Mouse (Mus musculus): ENCODE data around the gene Faf1.
A peak's percentile ranks its signal among the peaks of the same experiment; 100 is the strongest.
"Not testable (repeated sequence)": the region's sequence is repeated elsewhere in the genome, so short reads cannot be mapped to it uniquely, and the experiment has no call there.

The Faf1 gene

GRCm38 (mm10) chr4:109667518-109667917 is 8.9 kb upstream of the Faf1 start:
- H3K9me3 ChIP-seq (ENCODE audit: low read length), result peaks cover 17% of the 10 kb centered on the region
- H3K36me3 ChIP-seq (ENCODE audit: insufficient read depth, low read length), result no peaks in the 10 kb centered on the region
- H3K27me3 ChIP-seq (ENCODE audit: insufficient read depth, low read length), result peaks cover 35% of the 10 kb centered on the region
- H3K4me3 ChIP-seq (replicated peaks; ENCODE audit: low read length), result no peak overlapping the region
- no peak for TF ChIP-seq CTCF (conservative IDR thresholded peaks at IDR 0.05; ENCODE audit: low read length)
- TF ChIP-seq POU5F1 (IDR thresholded peaks at IDR 0.05; ENCODE audit: borderline replicate concordance, low read length), result no peak
- no peak for TF ChIP-seq NANOG (IDR thresholded peaks at IDR 0.05; ENCODE audit: borderline replicate concordance, low read length)
- H3K4me1 ChIP-seq (replicated peaks; ENCODE audit: low read depth, low read length), result peaks cover 8% of the 10 kb centered on the region; the same call in 1 of the 2 replicates

DNA sequence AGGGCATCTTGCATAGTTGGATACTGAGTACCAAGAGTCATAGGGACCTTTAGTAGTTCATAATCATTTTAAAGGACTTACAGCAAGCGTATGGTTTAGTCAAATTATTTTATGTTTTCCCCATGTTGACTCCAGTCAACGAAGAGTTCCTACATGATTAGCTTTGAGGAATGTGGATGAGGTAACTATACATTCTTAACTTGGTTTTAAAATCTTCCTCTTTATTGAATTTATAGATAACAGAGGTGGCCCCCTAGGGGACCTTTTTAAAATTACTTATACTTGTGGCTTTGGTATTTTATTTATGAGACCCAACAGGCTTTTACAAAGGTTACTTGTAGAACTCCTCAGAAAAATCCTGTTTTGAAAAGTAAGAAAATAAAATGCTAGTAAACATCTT is 6.2 kb upstream of the Faf1 start:
- no peaks in the 10 kb centered on the region for H3K36me3 ChIP-seq (ENCODE audit: insufficient read depth, low read length)
- H3K4me3 ChIP-seq (replicated peaks; ENCODE audit: low read length), result no peak overlapping the region
- TF ChIP-seq NANOG (IDR thresholded peaks at IDR 0.05; ENCODE audit: borderline replicate concordance, low read length), result no peak
- TF ChIP-seq POU5F1 (IDR thresholded peaks at IDR 0.05; ENCODE audit: borderline replicate concordance, low read length), result no peak
- TF ChIP-seq CTCF (conservative IDR thresholded peaks at IDR 0.05; ENCODE audit: low read length), result no peak; the same call in 1 of the 2 replicates
- peaks cover 13% of the 10 kb centered on the region for H3K4me1 ChIP-seq (replicated peaks; ENCODE audit: low read depth, low read length)
- H3K9me3 ChIP-seq (ENCODE audit: low read length), result peaks cover under 1% of the 10 kb centered on the region; the same call in 1 of the 2 replicates
- peaks cover 18% of the 10 kb centered on the region for H3K27me3 ChIP-seq (ENCODE audit: insufficient read depth, low read length)

DNA sequence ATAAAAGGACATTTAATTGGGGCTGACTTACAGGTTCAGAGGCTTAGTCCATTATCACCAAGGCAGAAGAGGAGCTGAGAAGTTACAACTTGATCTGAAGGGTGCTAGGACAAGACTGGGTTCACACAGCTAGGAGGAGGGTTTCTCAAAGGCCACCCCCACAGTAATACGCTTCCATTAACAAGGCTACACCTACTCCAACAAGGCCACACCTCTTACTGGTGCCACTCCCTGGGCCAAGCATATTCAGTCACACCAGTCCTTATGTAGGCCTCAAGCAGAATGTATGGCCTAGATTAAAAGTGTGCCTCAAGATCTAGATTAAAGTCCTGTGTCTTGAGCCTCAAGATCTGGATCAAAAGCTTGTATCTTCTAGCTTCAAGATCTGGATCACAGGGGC is 4.4 kb upstream of the Faf1 start:
- Histone ChIP-seq H3K9me3 (ENCODE audit: low read length) (no peaks in the 10 kb centered on the region), H3K4me3 (replicated peaks; ENCODE audit: low read length) (no peak overlapping the region), H3K27me3 (ENCODE audit: insufficient read depth, low read length) (peaks cover 6% of the 10 kb centered on the region; the same call in 1 of the 2 replicates), H3K36me3 (ENCODE audit: insufficient read depth, low read length) (no peaks in the 10 kb centered on the region), H3K4me1 (replicated peaks; ENCODE audit: low read depth, low read length) (peaks cover 17% of the 10 kb centered on the region)
- no peak for TF ChIP-seq CTCF (conservative IDR thresholded peaks at IDR 0.05; ENCODE audit: low read length)
- TF ChIP-seq NANOG (IDR thresholded peaks at IDR 0.05; ENCODE audit: borderline replicate concordance, low read length), result no peak
- TF ChIP-seq POU5F1 (IDR thresholded peaks at IDR 0.05; ENCODE audit: borderline replicate concordance, low read length), result no peak

DNA sequence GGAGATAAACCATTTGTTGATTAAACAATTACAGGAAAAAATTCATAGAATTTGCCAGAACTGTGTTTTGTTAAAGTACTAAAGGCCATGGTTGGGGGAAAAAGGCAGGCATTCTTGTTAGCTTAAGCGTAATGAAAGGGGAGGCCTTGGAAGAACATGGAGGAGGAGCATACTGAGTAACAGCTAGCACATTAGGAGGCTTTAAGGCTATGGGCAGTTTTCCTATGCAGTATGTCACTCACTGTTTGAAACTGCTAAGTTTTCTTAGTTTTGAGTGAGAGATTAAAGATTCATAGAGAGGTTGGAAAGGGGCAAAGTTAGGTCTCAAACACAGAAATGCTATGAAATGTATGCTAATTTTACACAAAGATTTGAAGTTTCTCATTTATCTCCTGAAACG is 2.3 kb upstream of the Faf1 start:
- Histone ChIP-seq H3K36me3 (ENCODE audit: insufficient read depth, low read length) (no peaks in the 10 kb centered on the region), H3K27me3 (ENCODE audit: insufficient read depth, low read length) (no peaks in the 10 kb centered on the region), H3K9me3 (ENCODE audit: low read length) (no peaks in the 10 kb centered on the region), H3K4me3 (replicated peaks; ENCODE audit: low read length) (no peak overlapping the region), H3K4me1 (replicated peaks; ENCODE audit: low read depth, low read length) (peaks cover 30% of the 10 kb centered on the region)
- TF ChIP-seq POU5F1 (IDR thresholded peaks at IDR 0.05; ENCODE audit: borderline replicate concordance, low read length), result no peak
- no peak for TF ChIP-seq CTCF (conservative IDR thresholded peaks at IDR 0.05; ENCODE audit: low read length)
- no peak for TF ChIP-seq NANOG (IDR thresholded peaks at IDR 0.05; ENCODE audit: borderline replicate concordance, low read length)

- Histone ChIP-seq H3K4me1 (replicated peaks; ENCODE audit: low read depth, low read length) (peaks cover 54% of the 10 kb centered on the region), H3K9me3 (ENCODE audit: low read length) (no peaks in the 10 kb centered on the region), H3K4me3 (replicated peaks; ENCODE audit: low read length) (peak overlapping the region; percentile 95), H3K27me3 (ENCODE audit: insufficient read depth, low read length) (no peaks in the 10 kb centered on the region), H3K36me3 (ENCODE audit: insufficient read depth, low read length) (no peaks in the 10 kb centered on the region)
- TF ChIP-seq POU5F1 (IDR thresholded peaks at IDR 0.05; ENCODE audit: borderline replicate concordance, low read length) (no peak), NANOG (IDR thresholded peaks at IDR 0.05; ENCODE audit: borderline replicate concordance, low read length) (no peak), CTCF (conservative IDR thresholded peaks at IDR 0.05; ENCODE audit: low read length) (no peak)
Observed at GRCm38 (mm10) chr4:109677221-109677620, 833 bp downstream of the Faf1 start.

DNA sequence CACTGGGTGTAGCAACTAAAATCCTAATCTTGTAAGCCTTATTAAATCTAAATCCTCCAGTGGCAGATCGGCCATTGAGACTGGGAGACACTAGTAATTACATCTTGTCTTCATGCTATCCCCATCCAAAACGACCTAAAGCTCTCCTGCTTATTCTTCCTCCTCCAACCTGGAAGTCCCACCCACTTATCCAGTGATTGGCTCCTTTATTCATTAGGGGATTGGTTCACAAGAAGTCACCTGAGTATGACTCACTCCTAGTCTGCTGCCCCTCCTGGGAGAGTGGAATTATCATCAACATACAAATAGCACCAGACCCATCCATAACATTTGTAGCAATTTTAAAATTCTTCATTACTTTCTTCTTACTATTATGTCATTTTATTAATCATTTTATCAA is 7.2 kb downstream of the Faf1 start:
- Histone ChIP-seq H3K4me3 (replicated peaks; ENCODE audit: low read length) (peak overlapping the region; percentile 49), H3K36me3 (ENCODE audit: insufficient read depth, low read length) (peaks cover 18% of the 10 kb centered on the region), H3K9me3 (ENCODE audit: low read length) (no peaks in the 10 kb centered on the region), H3K4me1 (replicated peaks; ENCODE audit: low read depth, low read length) (peaks cover 63% of the 10 kb centered on the region), H3K27me3 (ENCODE audit: insufficient read depth, low read length) (no peaks in the 10 kb centered on the region)
- TF ChIP-seq CTCF (conservative IDR thresholded peaks at IDR 0.05; ENCODE audit: low read length) (no peak), POU5F1 (IDR thresholded peaks at IDR 0.05; ENCODE audit: borderline replicate concordance, low read length) (no peak), NANOG (IDR thresholded peaks at IDR 0.05; ENCODE audit: borderline replicate concordance, low read length) (no peak)

GRCm38 (mm10) chr4:109692674-109693073 is 16.3 kb downstream of the Faf1 start:
- H3K4me1 ChIP-seq (replicated peaks; ENCODE audit: low read depth, low read length), result peaks cover 15% of the 10 kb centered on the region

GRCm38 (mm10) chr4:109700727-109701126 is 24.3 kb downstream of the Faf1 start:
- not testable (repeated sequence) for H3K9me3 ChIP-seq (ENCODE audit: low read length); H3K27me3 ChIP-seq (ENCODE audit: insufficient read depth, low read length); H3K36me3 ChIP-seq (ENCODE audit: insufficient read depth, low read length); H3K4me3 ChIP-seq (replicated peaks; ENCODE audit: low read length); H3K4me1 ChIP-seq (replicated peaks; ENCODE audit: low read depth, low read length)

More at GRCm38 (mm10) chr4:109692674-109693073, 16.3 kb downstream of the Faf1 start:
- H3K4me3 ChIP-seq (replicated peaks; ENCODE audit: low read length), result no peak overlapping the region
- no peaks in the 10 kb centered on the region for H3K27me3 ChIP-seq (ENCODE audit: insufficient read depth, low read length)
- peaks cover 22% of the 10 kb centered on the region for H3K9me3 ChIP-seq (ENCODE audit: low read length)
- TF ChIP-seq NANOG (IDR thresholded peaks at IDR 0.05; ENCODE audit: borderline replicate concordance, low read length), result no peak
- peaks cover 25% of the 10 kb centered on the region for H3K36me3 ChIP-seq (ENCODE audit: insufficient read depth, low read length)

DNA sequence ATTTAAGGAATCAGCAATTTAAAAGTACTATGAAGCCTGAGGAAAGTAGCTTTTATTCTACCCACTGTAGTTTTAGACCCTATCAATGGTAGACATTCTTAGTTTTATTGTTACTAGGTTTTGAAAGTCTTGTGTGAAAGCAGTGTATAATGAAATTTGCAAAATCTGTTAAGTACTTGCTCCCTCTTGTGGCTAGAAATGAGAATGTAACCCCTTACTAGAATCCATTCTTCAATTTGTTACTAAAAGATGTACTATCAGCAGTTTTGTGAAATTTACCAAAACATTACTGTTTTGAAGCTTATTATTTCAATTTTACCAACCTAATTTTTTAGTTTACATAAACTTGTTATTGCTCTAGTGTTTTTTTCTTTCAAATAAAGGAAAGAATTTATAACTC is 27.2 kb downstream of the Faf1 start:
- Histone ChIP-seq H3K4me1 (replicated peaks; ENCODE audit: low read depth, low read length) (peaks cover 6% of the 10 kb centered on the region), H3K4me3 (replicated peaks; ENCODE audit: low read length) (no peak overlapping the region), H3K36me3 (ENCODE audit: insufficient read depth, low read length) (no peaks in the 10 kb centered on the region), H3K27me3 (ENCODE audit: insufficient read depth, low read length) (no peaks in the 10 kb centered on the region), H3K9me3 (ENCODE audit: low read length) (no peaks in the 10 kb centered on the region)
- no peak for TF ChIP-seq NANOG (IDR thresholded peaks at IDR 0.05; ENCODE audit: borderline replicate concordance, low read length)
- no peak for TF ChIP-seq POU5F1 (IDR thresholded peaks at IDR 0.05; ENCODE audit: borderline replicate concordance, low read length)
- TF ChIP-seq CTCF (conservative IDR thresholded peaks at IDR 0.05; ENCODE audit: low read length), result peak; percentile 63
